Comparison of ENCODE assay signal across 22 mouse cellular contexts in genomic region chr8:72453904-72454303, GRCm38 (mm10). TPM values are rescaled to one million over a fixed set of nuclear protein-coding genes. Genes with fewer than 3 reads are reported as not detected.
DNase-seq lines count a peak whose midpoint lies in the region; ATAC-seq and TF ChIP-seq lines count a peak whose summit lies in the region.
"Had no signal": no experiment of that assay in that cellular context is flagged by ENCODE, and none has a peak within 500 bp of the region (broad histone marks: within the 10 kb centered on the region; RNA-seq: fewer than 3 reads in every experiment).

No protein-coding gene starts in this region.

- H3K4me2 ChIP-seq in hindbrain, postnatal 0 days (ENCODE audit: low read depth, low read length), result no peak overlapping the region
- no peak overlapping the region for H3K4me2 ChIP-seq in liver, postnatal 0 days (ENCODE audit: low read depth, low read length)
- H3K4me2 ChIP-seq: embryonic facial prominence, embryonic 15.5 days; heart, embryonic 13.5 days; hindbrain, embryonic 14.5 days had no signal

- no peaks in the 10 kb centered on the region for H3K27me3 ChIP-seq in hindbrain, postnatal 0 days (ENCODE audit: insufficient read depth, low read length)
- H3K27me3 ChIP-seq in hindbrain, embryonic 10.5 days (ENCODE audit: insufficient read depth, poor library complexity, severe bottlenecking), result no peaks in the 10 kb centered on the region
- no peaks in the 10 kb centered on the region for H3K27me3 ChIP-seq in liver, postnatal 0 days (ENCODE audit: insufficient read depth, low read length)
- no peaks in the 10 kb centered on the region for H3K27me3 ChIP-seq in limb, embryonic 10.5 days (ENCODE audit: low read depth, poor library complexity, severe bottlenecking)
- H3K27me3 ChIP-seq in forebrain, embryonic 10.5 days (ENCODE audit: poor library complexity, severe bottlenecking), result no peaks in the 10 kb centered on the region
- H3K27me3 ChIP-seq: CH12.LX; embryonic facial prominence, embryonic 15.5 days; heart, embryonic 13.5 days had no signal

- WGBS in hindbrain, postnatal 0 days, result 97% methylated on average over 2 of the region's 2 CpGs
- WGBS in hindbrain, embryonic 10.5 days, result 95% methylated on average over 2 of the region's 2 CpGs
- WGBS in liver, postnatal 0 days (ENCODE audit: insufficient replicate concordance), result 91% methylated on average over 2 of the region's 2 CpGs
- 95% methylated on average over 2 of the region's 2 CpGs for WGBS in limb, embryonic 10.5 days
- WGBS in forebrain, embryonic 10.5 days, result 95% methylated on average over 2 of the region's 2 CpGs

- no peak overlapping the region for H3K9ac ChIP-seq in hindbrain, postnatal 0 days (replicated peaks; ENCODE audit: low read length)
- H3K9ac ChIP-seq in liver, postnatal 0 days (replicated peaks), result no peak overlapping the region
- H3K9ac ChIP-seq: embryonic facial prominence, embryonic 15.5 days; heart, embryonic 13.5 days; hindbrain, embryonic 14.5 days had no signal

- no peak overlapping the region for H3K27ac ChIP-seq in hindbrain, postnatal 0 days
- no peak overlapping the region for H3K27ac ChIP-seq in hindbrain, embryonic 10.5 days
- no peak overlapping the region for H3K27ac ChIP-seq in liver, postnatal 0 days (ENCODE audit: low read depth)
- no peak overlapping the region for H3K27ac ChIP-seq in limb, embryonic 10.5 days
- H3K27ac ChIP-seq in forebrain, embryonic 10.5 days, result no peak overlapping the region
- H3K27ac ChIP-seq: embryonic facial prominence, embryonic 15.5 days; heart, embryonic 13.5 days; hindbrain, embryonic 14.5 days had no signal

- TF ChIP-seq CTCF in hindbrain, postnatal 0 days (IDR thresholded peaks at IDR 0.05; ENCODE audit: low read depth), result peak; percentile 25; the same call in 1 of the 2 replicates
- 0 out of 2 replicates have a peak, but pooled peaks have one; percentile 12 for TF ChIP-seq CTCF in liver, postnatal 0 days (IDR thresholded peaks at IDR 0.05; ENCODE audit: low read depth)

- no peak overlapping the region for H3K4me3 ChIP-seq in hindbrain, postnatal 0 days (ENCODE audit: low read length)
- H3K4me3 ChIP-seq in hindbrain, embryonic 10.5 days, result no peak overlapping the region
- H3K4me3 ChIP-seq in liver, postnatal 0 days (ENCODE audit: low read depth, low read length), result no peak overlapping the region
- no peak overlapping the region for H3K4me3 ChIP-seq in limb, embryonic 10.5 days
- no peak overlapping the region for H3K4me3 ChIP-seq in forebrain, embryonic 10.5 days
- H3K4me3 ChIP-seq: embryonic facial prominence, embryonic 15.5 days; erythroblast, embryonic 14.5 days; heart, embryonic 13.5 days had no signal

- peaks cover 38% of the 10 kb centered on the region for H3K36me3 ChIP-seq in hindbrain, postnatal 0 days (ENCODE audit: insufficient read depth, low read length)
- H3K36me3 ChIP-seq in hindbrain, embryonic 10.5 days, result peaks cover 84% of the 10 kb centered on the region
- peaks cover 27% of the 10 kb centered on the region for H3K36me3 ChIP-seq in liver, postnatal 0 days (replicated peaks; ENCODE audit: insufficient read depth, low read length)
- peaks cover 86% of the 10 kb centered on the region for H3K36me3 ChIP-seq in limb, embryonic 10.5 days
- H3K36me3 ChIP-seq in forebrain, embryonic 10.5 days (replicated peaks), result peaks cover 80% of the 10 kb centered on the region

- ATAC-seq in hindbrain, postnatal 0 days, result no peak
- ATAC-seq in liver, postnatal 0 days, result no peak
- ATAC-seq: forebrain, embryonic 16.5 days had no signal

- DNase-seq in hindbrain, postnatal 0 days (ENCODE audit: low spot score), result no peak
- DNase-seq in hindbrain, embryonic 10.5 days (ENCODE audit: low spot score), result no peak
- no peak for DNase-seq in liver, postnatal 0 days
- no peak for DNase-seq in liver
- DNase-seq in ES-CJ7 (ENCODE audit: low read depth, low spot score), result peak; percentile 71
- DNase-seq in ZHBTc4 (ENCODE audit: low read depth, low spot score), result peak; percentile 82
- no peak for DNase-seq in limb, embryonic 10.5 days (ENCODE audit: low spot score)
- no peak for DNase-seq in forebrain, embryonic 10.5 days (ENCODE audit: extremely low spot score, low spot score)
- DNase-seq: adrenal gland, adult 2 months; adrenal gland, postnatal 36 days; cerebellum, adult 11 months; cerebellum, adult 8-10 months; cerebellum, postnatal 14 days; embryo, embryonic 11 days; gastrocnemius, postnatal 14 days; kidney, adult 11 months had no signal

- no peaks in the 10 kb centered on the region for H3K4me1 ChIP-seq in hindbrain, postnatal 0 days (ENCODE audit: insufficient read depth, low read length)
- no peaks in the 10 kb centered on the region for H3K4me1 ChIP-seq in hindbrain, embryonic 10.5 days (replicated peaks)
- no peaks in the 10 kb centered on the region for H3K4me1 ChIP-seq in liver, postnatal 0 days (ENCODE audit: insufficient read depth)
- H3K4me1 ChIP-seq in limb, embryonic 10.5 days, result no peaks in the 10 kb centered on the region
- no peaks in the 10 kb centered on the region for H3K4me1 ChIP-seq in forebrain, embryonic 10.5 days
- H3K4me1 ChIP-seq: embryonic facial prominence, embryonic 15.5 days had no signal

- TF ChIP-seq EP300 in liver, postnatal 0 days (IDR thresholded peaks at IDR 0.05; ENCODE audit: low read depth), result no peak

- no peaks in the 10 kb centered on the region for H3K9me3 ChIP-seq in hindbrain, postnatal 0 days (ENCODE audit: low read length)
- peaks cover 6% of the 10 kb centered on the region; the same call in 1 of the 2 replicates for H3K9me3 ChIP-seq in hindbrain, embryonic 10.5 days
- H3K9me3 ChIP-seq in liver, postnatal 0 days (ENCODE audit: low read length), result peaks cover 6% of the 10 kb centered on the region; the same call in 1 of the 2 replicates
- H3K9me3 ChIP-seq in limb, embryonic 10.5 days (replicated peaks), result 0 out of 2 replicates have a peak, but pooled peaks cover 2% of the 10 kb centered on the region
- peaks cover 9% of the 10 kb centered on the region; the same call in 1 of the 2 replicates for H3K9me3 ChIP-seq in forebrain, embryonic 10.5 days
- H3K9me3 ChIP-seq: embryonic facial prominence, embryonic 15.5 days had no signal

RNA-seq across cellular contexts. Expression of gene 1700030K09Rik, which starts 10.2 kb away (rescaled TPM):
- 8.6 and 11.3 TPM in 2 replicates for total RNA-seq in hindbrain, postnatal 0 days (2014; rRNA removed)
- 13.1 and 13.2 TPM in 2 replicates for polyA plus RNA-seq in hindbrain, postnatal 0 days (2015; fragmentation: Nextera tagmentation; extraction: Ambion mirVana)
- 14.3 and 15.5 TPM in 2 replicates for polyA plus RNA-seq in hindbrain, embryonic 10.5 days (2016; fragmentation: Nextera tagmentation; extraction: Ambion mirVana)
- polyA plus RNA-seq in liver, postnatal 0 days (2015; fragmentation: Nextera tagmentation; extraction: Ambion mirVana), result 2.1 and 2.2 TPM in 2 replicates
- 14.6 and 16.1 TPM in 2 replicates for polyA plus RNA-seq in limb, embryonic 10.5 days (2016; fragmentation: Nextera tagmentation; extraction: Ambion mirVana)
- polyA plus RNA-seq in forebrain, embryonic 10.5 days (2016; fragmentation: Nextera tagmentation; extraction: Ambion mirVana), result 13.6 and 14.3 TPM in 2 replicates

RNA-seq across cellular contexts. Expression of gene Calr3, which starts 10.2 kb away (rescaled TPM):
- total RNA-seq in hindbrain, postnatal 0 days (2014; rRNA removed), result 0.40 and 0.42 TPM in 2 replicates
- 1.4 and 1.9 TPM in 2 replicates for polyA plus RNA-seq in hindbrain, postnatal 0 days (2015; fragmentation: Nextera tagmentation; extraction: Ambion mirVana)
- polyA plus RNA-seq in hindbrain, embryonic 10.5 days (2016; fragmentation: Nextera tagmentation; extraction: Ambion mirVana), result 0.80 and 1.6 TPM in 2 replicates
- polyA plus RNA-seq in liver, postnatal 0 days (2015; fragmentation: Nextera tagmentation; extraction: Ambion mirVana), result 0.46 and 0.72 TPM in 2 replicates
- polyA plus RNA-seq in limb, embryonic 10.5 days (2016; fragmentation: Nextera tagmentation; extraction: Ambion mirVana), result 0.54 and 0.90 TPM in 2 replicates
- 1.1 and 1.5 TPM in 2 replicates for polyA plus RNA-seq in forebrain, embryonic 10.5 days (2016; fragmentation: Nextera tagmentation; extraction: Ambion mirVana)
- polyA plus RNA-seq: erythroblast, embryonic 14.5 days had no signal

RNA-seq across cellular contexts. Expression of gene Cherp, which starts 21.1 kb away (rescaled TPM):
- 27.0 and 90.6 TPM in 2 replicates for total RNA-seq in hindbrain, postnatal 0 days (2014; rRNA removed)
- 37.3 and 40.3 TPM in 2 replicates for polyA plus RNA-seq in hindbrain, postnatal 0 days (2015; fragmentation: Nextera tagmentation; extraction: Ambion mirVana)
- polyA plus RNA-seq in hindbrain, embryonic 10.5 days (2016; fragmentation: Nextera tagmentation; extraction: Ambion mirVana), result 99.1 and 105 TPM in 2 replicates
- 9.2 and 11.2 TPM in 2 replicates for polyA plus RNA-seq in liver, postnatal 0 days (2015; fragmentation: Nextera tagmentation; extraction: Ambion mirVana)
- polyA plus RNA-seq in limb, embryonic 10.5 days (2016; fragmentation: Nextera tagmentation; extraction: Ambion mirVana), result 107 and 116 TPM in 2 replicates
- polyA plus RNA-seq in forebrain, embryonic 10.5 days (2016; fragmentation: Nextera tagmentation; extraction: Ambion mirVana), result 108 and 114 TPM in 2 replicates

RNA-seq across cellular contexts. Expression of gene Eps15l1, which starts 32.6 kb away (rescaled TPM):
- total RNA-seq in hindbrain, postnatal 0 days (2014; rRNA removed), result 49.6 and 66.0 TPM in 2 replicates
- polyA plus RNA-seq in hindbrain, postnatal 0 days (2015; fragmentation: Nextera tagmentation; extraction: Ambion mirVana), result 43.4 and 45.5 TPM in 2 replicates
- polyA plus RNA-seq in hindbrain, embryonic 10.5 days (2016; fragmentation: Nextera tagmentation; extraction: Ambion mirVana), result 73.8 and 74.3 TPM in 2 replicates
- polyA plus RNA-seq in liver, postnatal 0 days (2015; fragmentation: Nextera tagmentation; extraction: Ambion mirVana), result 9.3 and 10.1 TPM in 2 replicates
- polyA plus RNA-seq in limb, embryonic 10.5 days (2016; fragmentation: Nextera tagmentation; extraction: Ambion mirVana), result 75.3 and 85.1 TPM in 2 replicates
- 72.9 and 74.3 TPM in 2 replicates for polyA plus RNA-seq in forebrain, embryonic 10.5 days (2016; fragmentation: Nextera tagmentation; extraction: Ambion mirVana)

RNA-seq across cellular contexts. Expression of gene Slc35e1, which starts 38.5 kb away (rescaled TPM):
- total RNA-seq in hindbrain, postnatal 0 days (2014; rRNA removed), result 57.3 and 65.8 TPM in 2 replicates
- polyA plus RNA-seq in hindbrain, postnatal 0 days (2015; fragmentation: Nextera tagmentation; extraction: Ambion mirVana), result 12.5 and 12.9 TPM in 2 replicates
- 19.6 and 21.3 TPM in 2 replicates for polyA plus RNA-seq in hindbrain, embryonic 10.5 days (2016; fragmentation: Nextera tagmentation; extraction: Ambion mirVana)
- 5.8 and 6.0 TPM in 2 replicates for polyA plus RNA-seq in liver, postnatal 0 days (2015; fragmentation: Nextera tagmentation; extraction: Ambion mirVana)
- 30.5 and 31.0 TPM in 2 replicates for polyA plus RNA-seq in limb, embryonic 10.5 days (2016; fragmentation: Nextera tagmentation; extraction: Ambion mirVana)
- polyA plus RNA-seq in forebrain, embryonic 10.5 days (2016; fragmentation: Nextera tagmentation; extraction: Ambion mirVana), result 14.0 and 15.3 TPM in 2 replicates

Comparison
In these comparisons a context has a peak if more than half of its experiments do, and no peak if none do; other contexts are left out.
1. DNase-seq: peak in ES-CJ7 (single experiment) and ZHBTc4 (single experiment); none in hindbrain, postnatal 0 days (single experiment), hindbrain, embryonic 10.5 days (single experiment), liver, postnatal 0 days (single experiment), liver (single experiment), limb, embryonic 10.5 days (single experiment) and forebrain, embryonic 10.5 days (single experiment).